Mouse (Mus musculus) kidney, postnatal 25 days (tissue): Measurements from ENCODE around the gene Map3k20.
A peak's percentile ranks its signal among the peaks of the same experiment; 100 is the strongest.

ENCODE experiments used
- DNase-seq, 2 experiments: peaks; one replicate each; pipeline ENCODE4 v3.0.0; 2021; ENCODE audit warnings: mixed read lengths in 2 of 2

Map3k20 gene

DNA sequence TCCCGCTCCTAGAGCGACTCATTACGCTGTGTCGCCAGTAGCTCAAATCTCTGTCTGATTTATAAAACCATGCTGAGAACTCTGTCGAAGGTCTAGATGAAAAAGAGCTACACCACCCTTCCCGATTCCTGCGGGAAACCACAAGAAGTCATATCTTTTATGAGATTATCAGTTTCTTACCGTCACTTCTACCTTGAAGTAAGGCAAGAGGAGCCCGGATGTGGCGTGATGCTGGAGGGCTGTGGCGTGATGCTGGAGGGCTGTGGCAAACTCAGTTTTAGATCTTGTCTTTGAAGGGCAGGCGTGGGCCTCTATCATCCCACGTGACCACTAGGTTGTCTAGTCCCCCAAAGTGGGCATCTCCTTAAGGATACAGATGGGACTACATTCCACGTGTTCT, 3.5 kb upstream of the Map3k20 start:
- no peak for DNase-seq

DNA sequence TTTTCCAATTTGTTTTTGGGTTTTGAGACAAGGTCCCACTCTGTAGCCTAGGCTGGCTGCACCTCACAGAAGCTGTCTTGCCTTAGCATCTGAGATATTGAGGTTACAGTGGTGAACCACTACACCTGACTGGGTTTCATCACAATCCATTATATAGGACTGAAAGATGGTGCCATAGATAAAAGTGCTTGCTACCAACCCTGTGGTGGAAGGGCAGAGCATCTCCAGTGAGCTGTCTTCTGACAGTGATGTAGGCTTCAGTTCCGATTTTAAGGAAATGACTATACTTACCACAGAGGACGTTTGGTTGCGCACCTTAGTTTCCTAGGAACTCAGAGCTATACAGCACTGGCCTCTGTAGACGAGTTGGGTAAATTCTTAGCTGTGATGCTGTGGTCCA, 2.7 kb upstream of the Map3k20 start:
- DNase-seq, result no peak

- no peak for DNase-seq
Measured at GRCm38 (mm10) chr2:72284689-72285088, 748 bp upstream of the Map3k20 start.

- DNase-seq, result peak; percentile 42 to 66
Measured at GRCm38 (mm10) chr2:72285888-72286661, 638 bp downstream of the Map3k20 start.

DNA sequence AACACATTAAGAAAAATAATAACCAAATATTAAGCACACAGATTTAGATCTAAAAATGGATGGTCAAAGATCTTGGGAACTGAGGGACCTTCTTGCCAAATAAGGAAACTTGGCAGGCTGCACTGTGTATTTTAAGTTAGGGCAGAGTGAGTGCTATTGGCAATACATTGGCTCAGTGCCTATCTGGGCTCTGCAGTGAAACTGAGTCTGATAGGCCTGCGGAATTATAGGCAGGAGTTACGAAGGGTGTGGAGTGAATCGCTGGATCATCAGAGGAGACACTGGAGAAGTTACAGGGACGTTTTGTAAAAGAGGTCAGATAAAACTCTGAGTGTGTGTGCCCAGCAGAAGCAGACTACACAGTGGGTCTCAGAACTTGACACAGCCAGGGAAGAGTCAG, 1.7 kb downstream of the Map3k20 start:
- DNase-seq, result no peak

DNA sequence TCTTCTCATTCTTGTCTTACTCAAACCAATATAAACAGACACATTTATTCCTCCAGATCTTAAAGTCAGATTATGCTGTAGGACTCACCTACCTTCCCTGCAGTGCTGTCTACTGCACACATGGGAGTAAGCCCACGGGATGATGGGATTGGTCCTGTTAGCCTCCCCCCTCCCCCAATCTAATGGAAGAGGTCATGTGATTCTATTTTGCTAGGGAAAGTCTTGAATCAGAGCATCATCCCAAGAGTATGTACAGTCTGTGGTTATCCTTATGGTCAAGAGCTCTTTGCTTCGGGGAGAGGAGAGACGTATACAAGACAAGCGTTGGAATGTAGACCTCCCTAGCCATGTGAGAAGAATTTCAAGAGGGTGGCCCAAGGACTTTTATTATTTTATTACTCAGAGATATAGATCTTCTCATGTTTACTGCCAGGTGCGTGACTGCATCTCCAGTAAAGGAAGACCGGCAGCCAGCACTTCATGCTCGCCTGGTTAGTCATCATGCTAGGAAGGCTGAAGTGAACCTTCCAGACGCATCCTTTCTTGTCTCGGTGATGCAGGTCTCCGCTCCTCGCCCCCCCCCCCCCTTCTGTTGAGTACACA, 3.6 kb downstream of the Map3k20 start:
- DNase-seq, result no peak

DNA sequence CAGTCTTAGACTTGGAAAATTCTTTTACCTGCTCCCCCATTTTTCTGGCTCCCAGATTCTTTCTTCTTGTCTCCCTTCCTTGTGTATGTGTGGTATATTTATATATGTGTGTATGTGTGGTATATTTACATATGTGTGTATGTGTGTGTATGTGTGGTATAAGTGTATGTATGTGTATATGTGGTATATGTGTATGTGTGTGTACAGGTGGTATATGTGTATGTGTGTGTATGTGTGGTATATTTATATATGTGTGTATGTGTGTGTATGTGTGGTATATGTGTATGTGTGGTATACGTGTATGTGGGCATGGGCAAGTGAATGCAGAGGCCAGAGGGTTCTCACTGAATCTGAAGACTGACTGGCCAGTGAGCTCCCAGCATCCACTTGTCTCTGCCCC, 5.7 kb downstream of the Map3k20 start:
- no peak for DNase-seq

DNA sequence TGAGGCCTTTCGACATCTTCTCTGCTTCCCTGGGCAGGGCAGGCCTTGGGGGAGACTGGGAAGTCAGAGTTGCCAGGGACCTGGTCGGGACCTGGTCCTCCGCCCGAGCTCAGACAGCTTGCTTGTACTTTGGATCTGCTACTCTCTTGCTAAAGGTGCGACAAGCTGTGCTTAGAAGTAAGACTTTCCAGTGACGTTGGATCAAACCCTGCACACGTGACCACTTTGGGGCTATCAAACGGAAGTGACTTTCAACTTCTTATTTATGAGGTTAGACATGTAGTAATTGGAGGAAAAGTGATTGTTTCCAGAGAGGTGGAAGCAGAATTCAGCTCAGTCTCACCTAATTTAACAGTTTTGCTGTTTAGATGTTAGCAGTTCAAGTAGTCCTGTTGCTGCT, 7.1 kb downstream of the Map3k20 start:
- DNase-seq, result no peak

DNA sequence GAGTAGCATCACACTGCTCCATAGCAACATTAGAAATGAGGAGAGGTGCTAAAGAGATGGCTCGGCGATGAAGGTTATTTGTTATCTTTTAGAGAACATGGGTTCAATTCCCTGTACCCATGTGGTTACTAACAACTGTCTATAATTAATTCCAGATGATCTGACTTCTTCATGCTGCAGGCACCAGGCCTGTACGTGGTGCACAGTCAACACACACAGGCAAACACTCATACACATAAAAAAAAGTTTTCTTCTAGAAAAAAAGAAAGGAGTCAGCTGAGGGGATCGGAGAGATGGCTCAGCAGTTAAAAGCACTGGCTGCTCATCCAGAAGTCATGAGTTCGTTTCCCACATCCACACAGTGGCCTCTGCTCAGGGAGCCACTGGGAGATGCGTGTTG, 9.6 kb downstream of the Map3k20 start:
- no peak for DNase-seq

- no peak for DNase-seq
Measured at GRCm38 (mm10) chr2:72296984-72297715, 11.7 kb downstream of the Map3k20 start.

DNA sequence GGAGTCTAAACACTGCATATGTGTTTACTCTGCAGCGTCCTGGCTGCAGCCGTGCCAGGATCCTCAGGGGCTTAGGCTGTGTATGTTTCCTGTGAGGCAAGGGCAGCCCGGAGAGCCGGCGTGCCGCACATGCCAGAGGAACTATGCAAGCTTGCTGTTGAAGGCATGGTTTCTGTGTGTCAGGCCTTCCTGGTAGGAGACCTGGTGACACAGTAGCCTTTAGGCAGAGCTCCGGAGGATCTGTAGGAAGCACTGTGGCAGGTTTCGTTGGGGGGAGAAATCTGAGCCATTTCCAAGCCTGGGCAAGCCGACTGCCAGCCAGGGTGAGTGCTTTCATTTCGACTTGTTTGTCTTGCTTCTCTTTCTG, 12.3 kb downstream of the Map3k20 start:
- DNase-seq, result peak; percentile 41 to 75

DNA sequence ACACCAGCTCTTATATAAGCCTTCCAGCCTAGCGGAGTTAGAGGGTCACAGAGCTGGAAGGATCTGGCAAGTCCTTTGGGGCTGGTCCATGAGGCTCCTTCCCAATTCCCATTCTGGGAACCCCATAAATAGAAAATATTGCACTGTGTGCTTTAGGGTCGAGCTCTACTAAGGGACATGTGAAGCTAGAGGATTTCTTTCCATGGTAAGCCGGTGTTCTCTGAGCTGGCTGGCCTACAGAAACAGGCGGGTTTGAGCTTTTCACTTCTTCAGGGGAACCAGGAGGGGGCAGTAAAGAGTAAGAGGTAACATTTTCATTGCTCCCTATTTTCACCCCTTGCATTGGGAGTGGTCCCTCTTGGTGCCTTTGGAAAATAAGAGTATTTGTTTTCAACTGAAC, 13.0 kb downstream of the Map3k20 start:
- no peak for DNase-seq

- no peak for DNase-seq
Measured at GRCm38 (mm10) chr2:72301194-72301916, 15.9 kb downstream of the Map3k20 start.

DNA sequence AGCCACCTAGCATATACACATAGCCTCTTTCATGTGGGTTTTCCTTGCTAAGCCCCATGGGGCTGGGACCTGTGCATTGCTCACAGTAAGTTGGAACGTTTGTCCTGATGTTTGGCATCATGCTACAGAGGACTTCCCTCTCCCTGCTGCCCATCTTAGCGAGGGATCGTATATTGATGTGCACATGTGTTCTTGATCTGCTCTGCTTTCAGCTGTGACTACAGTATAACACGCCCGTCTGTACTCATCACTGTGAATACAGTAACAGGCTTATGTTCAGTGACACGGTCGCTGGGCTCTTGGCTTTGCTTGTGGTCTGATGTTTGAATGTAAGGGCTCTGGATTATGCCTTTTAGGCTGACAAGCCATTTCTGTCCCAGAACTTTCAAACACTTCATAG, 20.3 kb downstream of the Map3k20 start:
- no peak for DNase-seq

DNA sequence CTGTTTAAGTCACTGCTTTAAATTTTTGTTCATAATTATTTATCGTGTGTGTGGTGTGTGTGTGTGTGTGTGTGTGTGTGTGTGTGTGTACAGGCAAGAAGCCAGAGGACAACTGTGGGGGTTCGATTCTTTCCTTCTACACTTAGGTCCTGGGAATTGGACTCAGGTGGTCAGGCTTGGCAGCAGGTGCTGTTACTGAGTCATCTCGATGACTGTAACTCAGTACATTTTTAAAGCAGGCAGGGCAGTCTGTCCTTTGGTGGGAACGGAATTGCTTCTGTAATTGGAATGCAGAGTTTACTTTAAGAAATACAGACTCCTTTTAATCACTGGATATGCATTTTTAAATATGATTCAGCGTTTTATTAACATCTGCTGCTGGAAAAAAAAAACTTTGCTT, 22.9 kb downstream of the Map3k20 start:
- no peak for DNase-seq

- DNase-seq, result peak; percentile 51 to 79
Measured at GRCm38 (mm10) chr2:72308981-72309380, 23.5 kb downstream of the Map3k20 start.

DNA sequence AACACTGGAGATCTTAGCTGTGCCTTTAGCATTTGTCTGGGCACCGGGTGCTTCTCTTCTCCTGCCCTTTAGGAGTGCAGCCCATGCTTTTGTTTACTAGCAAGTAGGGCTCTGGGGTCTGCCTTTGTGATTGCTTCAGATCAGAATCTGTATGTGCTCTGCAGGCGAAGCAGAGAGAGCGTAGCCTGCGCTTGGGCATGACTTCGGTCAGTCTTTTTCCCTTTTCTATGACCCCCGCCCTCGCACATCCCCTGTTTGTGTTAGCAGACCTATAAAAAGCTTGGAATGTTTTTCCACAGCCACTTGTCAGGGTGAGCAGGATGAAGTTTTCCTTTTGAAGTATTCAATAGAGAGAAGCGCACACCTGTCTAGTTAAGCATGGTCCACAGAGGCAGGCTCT, 26.0 kb downstream of the Map3k20 start:
- peak in 1 of 2 experiments; percentile 31 for DNase-seq

DNA sequence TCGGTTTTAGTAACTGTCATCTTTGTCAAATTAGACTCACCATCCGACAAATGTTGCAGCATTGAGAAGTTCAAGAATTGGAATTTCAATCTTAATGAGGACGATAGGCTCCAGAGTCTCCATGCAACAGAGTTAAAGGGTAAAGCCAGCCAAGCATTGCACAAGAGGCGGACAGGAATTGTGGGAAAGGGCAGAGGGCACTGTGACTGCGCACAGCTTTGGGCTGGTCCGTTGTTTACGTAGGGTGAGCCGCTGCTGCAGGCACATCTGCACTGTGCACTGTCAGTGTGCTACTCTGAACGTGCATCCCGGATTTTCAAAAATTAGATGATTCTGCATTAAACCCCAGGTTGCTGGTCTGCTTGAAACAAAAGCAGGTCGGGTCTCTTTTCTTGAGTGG, 27.9 kb downstream of the Map3k20 start:
- DNase-seq, result no peak

DNA sequence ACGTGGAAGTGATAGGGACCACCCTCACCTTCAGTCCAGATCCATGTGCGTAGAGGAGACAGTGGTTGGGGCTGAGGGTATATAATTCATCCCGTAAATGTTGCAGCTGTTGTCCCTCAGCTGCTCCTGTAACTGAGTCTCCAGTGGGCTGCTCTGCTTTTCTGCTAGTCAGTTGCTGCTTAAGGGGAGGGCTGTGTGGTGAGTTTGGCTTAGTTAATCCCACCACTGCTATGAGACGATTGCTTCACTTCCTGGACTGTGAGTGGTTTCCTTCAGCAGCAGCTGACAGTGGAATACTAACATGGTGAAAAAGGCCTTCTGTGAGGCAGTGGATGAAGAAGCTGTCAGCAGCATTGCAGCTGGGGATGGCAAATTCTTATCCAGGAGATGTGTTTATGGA, 33.0 kb downstream of the Map3k20 start:
- no peak for DNase-seq

GRCm38 (mm10) chr2:72319028-72319798, 33.8 kb downstream of the Map3k20 start:
- DNase-seq, result no peak

DNA sequence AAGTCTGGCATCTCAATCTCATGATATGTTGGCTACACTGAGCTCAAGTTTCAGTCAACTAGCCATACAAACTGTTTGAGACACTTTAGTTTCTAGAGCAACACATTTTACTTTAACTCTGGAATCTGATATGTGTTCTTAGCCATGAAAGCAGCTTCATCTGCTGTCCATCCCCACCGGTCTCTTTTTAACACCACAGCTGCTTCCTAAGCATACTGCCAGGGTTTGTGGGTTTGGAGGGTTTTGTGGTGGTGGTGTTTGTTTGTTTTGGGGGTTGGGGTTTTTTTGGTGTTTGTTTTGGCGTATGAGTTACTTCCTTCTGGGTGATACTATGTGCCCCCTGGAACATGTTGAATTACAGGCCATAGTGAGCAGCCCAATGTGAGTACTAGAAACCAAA, 35.2 kb downstream of the Map3k20 start:
- DNase-seq, result no peak

GRCm38 (mm10) chr2:72321591-72321990, 36.2 kb downstream of the Map3k20 start:
- no peak for DNase-seq
